Mouse (Mus musculus): Measurements from ENCODE around the gene Snx11. TPM values are rescaled to one million over a fixed set of nuclear protein-coding genes. Genes with fewer than 3 reads are reported as not detected.

The Snx11 gene
- total and polyA plus RNA-seq, 3 experiments = 33.7 to 43.1 TPM; not detected in 1

- H3K4me3 ChIP-seq (ENCODE audit: control insufficient read depth in 1 of 2, insufficient read depth in 1 of 2, low read depth in 2 of 2, low read length in 2 of 2) = peak overlapping the region; percentile 12 to 57; a peak in 2 of 4 replicates
- no peak overlapping the region; the same call in 1 of the 2 replicates for H3K27ac ChIP-seq (ENCODE audit: control insufficient read depth, low read depth, low read length)
- H3K36me3 ChIP-seq (ENCODE audit: control insufficient read depth in 1 of 2, insufficient read depth in 2 of 2, low read length in 2 of 2) = peaks cover 43 to 58% of the 10 kb centered on the region in 2 experiments
- H3K79me2 ChIP-seq (ENCODE audit: control insufficient read depth, insufficient read depth, low read length, poor library complexity) = peaks cover 65% of the 10 kb centered on the region
- H3K9me3 ChIP-seq (replicated peaks; ENCODE audit: insufficient read depth, low read length) = no peaks in the 10 kb centered on the region
- no peaks in the 10 kb centered on the region for H3K27me3 ChIP-seq (ENCODE audit: control insufficient read depth in 1 of 2, insufficient read depth in 2 of 2, low read length in 2 of 2)
- peak overlapping the region; percentile 52; the same call in 1 of the 2 replicates for H3K9ac ChIP-seq (ENCODE audit: control insufficient read depth, low read depth, low read length, poor library complexity, severe bottlenecking)
- H3K4me1 ChIP-seq (ENCODE audit: control insufficient read depth in 1 of 2, insufficient read depth in 2 of 2, low read length in 2 of 2) = peaks cover 25 to 55% of the 10 kb centered on the region in 2 experiments
- TF ChIP-seq MAZ (IDR thresholded peaks at IDR 0.05; ENCODE audit: low read depth, low read length) (0 out of 2 replicates have a peak, but pooled peaks have one; percentile 58), ELF1 (IDR thresholded peaks at IDR 0.05; ENCODE audit: low read depth, low read length) (peak; percentile 85), MXI1 (IDR thresholded peaks at IDR 0.05; ENCODE audit: low read depth, low read length) (peak; percentile 33), ETS1 (IDR thresholded peaks at IDR 0.05; ENCODE audit: low read depth, low read length) (peak; percentile 50; the same call in 1 of the 2 replicates), NRF1 (IDR thresholded peaks at IDR 0.05; ENCODE audit: insufficient read depth, low read depth, low read length, poor library complexity, severe bottlenecking) (no peak), HCFC1 (IDR thresholded peaks at IDR 0.05; ENCODE audit: low read depth, low read length) (0 out of 2 replicates have a peak, but pooled peaks have one; percentile 18), MYC (IDR thresholded peaks at IDR 0.05; ENCODE audit: low read depth, low read length) (no peak), TBP (IDR thresholded peaks at IDR 0.05; ENCODE audit: low read depth, low read length) (peak; percentile 56; the same call in 1 of the 2 replicates), ZC3H11A (IDR thresholded peaks at IDR 0.05; ENCODE audit: low read depth, low read length) (no peak), SIN3A (IDR thresholded peaks at IDR 0.05; ENCODE audit: low read length) (peak; percentile 82), RCOR1 (IDR thresholded peaks at IDR 0.05; ENCODE audit: low read depth, low read length) (0 out of 2 replicates have a peak, but pooled peaks have one; percentile 31)
- peak; percentile 95 for DNase-seq (ENCODE audit: low read depth, low spot score)
These were observed 46.8 kb upstream of the Snx11 start for GRCm38 (mm10) chr11:96823880-96824782.

- Histone ChIP-seq H3K4me1 (ENCODE audit: control insufficient read depth in 1 of 2, insufficient read depth in 2 of 2, low read length in 2 of 2) (peaks cover 25 to 55% of the 10 kb centered on the region in 2 experiments), H3K4me3 (ENCODE audit: control insufficient read depth in 1 of 2, insufficient read depth in 1 of 2, low read depth in 2 of 2, low read length in 2 of 2) (peak overlapping the region; percentile 7 to 57; a peak in 2 of 4 replicates), H3K36me3 (ENCODE audit: control insufficient read depth in 1 of 2, insufficient read depth in 2 of 2, low read length in 2 of 2) (peaks cover 47 to 55% of the 10 kb centered on the region in 2 experiments), H3K27me3 (ENCODE audit: control insufficient read depth in 1 of 2, insufficient read depth in 2 of 2, low read length in 2 of 2) (no peaks in the 10 kb centered on the region), H3K79me2 (ENCODE audit: control insufficient read depth, insufficient read depth, low read length, poor library complexity) (peaks cover 59% of the 10 kb centered on the region), H3K9ac (ENCODE audit: control insufficient read depth, low read depth, low read length, poor library complexity, severe bottlenecking) (peak overlapping the region; percentile 52), H3K27ac (ENCODE audit: control insufficient read depth, low read depth, low read length) (peak overlapping the region; percentile 71; the same call in 1 of the 2 replicates), H3K9me3 (replicated peaks; ENCODE audit: insufficient read depth, low read length) (no peaks in the 10 kb centered on the region)
- DNase-seq (ENCODE audit: low read depth, low spot score) = no peak
- no peak for TF ChIP-seq HCFC1 (IDR thresholded peaks at IDR 0.05; ENCODE audit: low read depth, low read length)
- TF ChIP-seq NELFE (IDR thresholded peaks at IDR 0.05; ENCODE audit: low read depth, low read length) = no peak
- TF ChIP-seq BHLHE40 (IDR thresholded peaks at IDR 0.05; ENCODE audit: borderline replicate concordance, low read depth, low read length) = no peak
- TF ChIP-seq CHD1 (IDR thresholded peaks at IDR 0.05; ENCODE audit: low read depth, low read length) = no peak
- TF ChIP-seq ETS1 (IDR thresholded peaks at IDR 0.05; ENCODE audit: low read depth, low read length) = no peak
- TF ChIP-seq TBP (IDR thresholded peaks at IDR 0.05; ENCODE audit: low read depth, low read length) = no peak
- no peak for TF ChIP-seq MEF2A (IDR thresholded peaks at IDR 0.05; ENCODE audit: extremely low read depth, insufficient replicate concordance, low read depth, low read length, poor library complexity, severe bottlenecking)
- no peak for TF ChIP-seq USF1 (IDR thresholded peaks at IDR 0.05; ENCODE audit: low read depth, low read length)
- TF ChIP-seq POLR2AphosphoS2 (IDR thresholded peaks at IDR 0.05; ENCODE audit: low read length) = no peak
- no peak for TF ChIP-seq GATA1 (IDR thresholded peaks at IDR 0.05; ENCODE audit: low read depth, low read length)
- TF ChIP-seq EP300 (IDR thresholded peaks at IDR 0.05; ENCODE audit: low read depth in 1 of 2, low read length in 2 of 2) = no peak
- no peak for TF ChIP-seq MAFK (IDR thresholded peaks at IDR 0.05; ENCODE audit: borderline replicate concordance, low read depth, low read length)
These were observed 46.1 kb upstream of the Snx11 start for GRCm38 (mm10) chr11:96823471-96823837.

Measured in MEL (cell line).